Mouse (Mus musculus) ES-Bruce4 (cell line): ENCODE measurements around the gene Tbc1d16.

Experiments
- CTCF ChIP-seq: IDR thresholded peaks from one replicate; pipeline ENCODE4 v1.8.1; 2011; ENCODE audit warnings: low read depth, low read length
- EP300 ChIP-seq: IDR thresholded peaks from 2 replicates; pipeline ENCODE4 v1.6.1; 2011; ENCODE audit warnings: low read depth, low read length; ENCODE audit not compliant: insufficient read depth
- POLR2A ChIP-seq: IDR thresholded peaks from one replicate; pipeline ENCODE4 v1.8.1; 2011; ENCODE audit warnings: low read length; ENCODE audit not compliant: insufficient read depth

DNA sequence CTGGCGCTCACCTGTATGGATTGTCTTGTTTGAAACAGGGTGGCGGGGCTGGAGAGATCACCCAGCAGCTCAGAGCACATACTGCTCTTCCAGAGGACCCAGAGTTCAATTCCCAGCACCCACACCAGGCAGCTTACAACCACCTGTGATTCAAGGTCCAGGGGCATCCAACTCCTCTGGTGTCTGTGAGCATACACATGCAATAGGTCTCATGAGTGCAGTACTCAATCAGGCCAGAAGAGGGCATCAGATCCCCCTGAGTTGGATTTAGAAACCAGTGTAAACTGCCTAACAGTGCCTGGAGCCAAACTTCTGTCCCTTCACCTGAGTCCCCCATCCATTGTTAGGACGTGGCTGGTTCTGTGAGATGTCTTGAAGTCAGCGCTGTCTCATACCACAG is 7.3 kb upstream of the Tbc1d16 start:
- TF ChIP-seq CTCF (peak; percentile 45), POLR2A (no peak), EP300 (no peak)
